Comparison of ENCODE assay signal across 8 mouse cellular contexts in genomic region chr17:34597566-34598095, GRCm38 (mm10). TPM values are rescaled to one million over a fixed set of nuclear protein-coding genes. Genes with fewer than 3 reads are reported as not detected.
DNase-seq lines count a peak whose midpoint lies in the region; ATAC-seq and TF ChIP-seq lines count a peak whose summit lies in the region.

Gene Ager (plus strand): TSS chr17:34597862.

- H3K36me3 ChIP-seq in heart, embryonic 12.5 days, result peaks cover 50% of the 10 kb centered on the region
- H3K36me3 ChIP-seq in neural tube, embryonic 13.5 days, result peaks cover 41% of the 10 kb centered on the region
- H3K36me3 ChIP-seq in liver, embryonic 12.5 days, result peaks cover 55% of the 10 kb centered on the region
- H3K36me3 ChIP-seq in stomach, embryonic 15.5 days, result peaks cover 26% of the 10 kb centered on the region
- peaks cover 32% of the 10 kb centered on the region; the same call in 1 of the 2 replicates for H3K36me3 ChIP-seq in hindbrain, postnatal 0 days (ENCODE audit: insufficient read depth, low read length)

- peak within 1 kb of the TSS; percentile 24; the same call in 1 of the 2 replicates for H3K27ac ChIP-seq in heart, embryonic 12.5 days (ENCODE audit: poor library complexity, severe bottlenecking)
- H3K27ac ChIP-seq in neural tube, embryonic 13.5 days (replicated peaks), result 0 out of 2 replicates have a peak within 1 kb of the TSS, but pooled peaks have one; percentile 34
- 0 out of 2 replicates have a peak within 1 kb of the TSS, but pooled peaks have one; percentile 11 for H3K27ac ChIP-seq in liver, embryonic 12.5 days
- H3K27ac ChIP-seq in stomach, embryonic 15.5 days, result peak within 1 kb of the TSS; percentile 31; the same call in 1 of the 2 replicates
- H3K27ac ChIP-seq in hindbrain, postnatal 0 days, result no peak within 1 kb of the TSS

- no peaks in the 10 kb centered on the region for H3K27me3 ChIP-seq in heart, embryonic 12.5 days (replicated peaks)
- H3K27me3 ChIP-seq in neural tube, embryonic 13.5 days, result no peaks in the 10 kb centered on the region
- H3K27me3 ChIP-seq in liver, embryonic 12.5 days (replicated peaks), result no peaks in the 10 kb centered on the region
- H3K27me3 ChIP-seq in stomach, embryonic 15.5 days (replicated peaks), result no peaks in the 10 kb centered on the region
- H3K27me3 ChIP-seq in hindbrain, postnatal 0 days (ENCODE audit: insufficient read depth, low read length), result no peaks in the 10 kb centered on the region

- H3K4me3 ChIP-seq in heart, embryonic 12.5 days, result no peak within 1 kb of the TSS
- no peak within 1 kb of the TSS for H3K4me3 ChIP-seq in neural tube, embryonic 13.5 days
- no peak within 1 kb of the TSS for H3K4me3 ChIP-seq in liver, embryonic 12.5 days
- no peak within 1 kb of the TSS for H3K4me3 ChIP-seq in stomach, embryonic 15.5 days (replicated peaks)
- H3K4me3 ChIP-seq in hindbrain, postnatal 0 days (ENCODE audit: low read length), result no peak within 1 kb of the TSS

- H3K4me1 ChIP-seq in heart, embryonic 12.5 days (replicated peaks), result peaks cover 63% of the 10 kb centered on the region
- peaks cover 50% of the 10 kb centered on the region for H3K4me1 ChIP-seq in neural tube, embryonic 13.5 days (replicated peaks)
- H3K4me1 ChIP-seq in liver, embryonic 12.5 days, result peaks cover 78% of the 10 kb centered on the region
- H3K4me1 ChIP-seq in stomach, embryonic 15.5 days, result peaks cover 44% of the 10 kb centered on the region
- peaks cover 19% of the 10 kb centered on the region; the same call in 1 of the 2 replicates for H3K4me1 ChIP-seq in hindbrain, postnatal 0 days (ENCODE audit: insufficient read depth, low read length)

- no peak for TF ChIP-seq CTCF in hindbrain, postnatal 0 days (IDR thresholded peaks at IDR 0.05; ENCODE audit: low read depth)

- peak within 1 kb of the TSS; percentile 55 for H3K9ac ChIP-seq in heart, embryonic 12.5 days
- H3K9ac ChIP-seq in neural tube, embryonic 13.5 days, result peak within 1 kb of the TSS; percentile 34; the same call in 1 of the 2 replicates
- H3K9ac ChIP-seq in liver, embryonic 12.5 days, result peak within 1 kb of the TSS; percentile 40
- H3K9ac ChIP-seq in stomach, embryonic 15.5 days, result 0 out of 2 replicates have a peak within 1 kb of the TSS, but pooled peaks have one; percentile 6
- no peak within 1 kb of the TSS for H3K9ac ChIP-seq in hindbrain, postnatal 0 days (replicated peaks; ENCODE audit: low read length)

- peak within 1 kb of the TSS; percentile 43 for H3K4me2 ChIP-seq in heart, embryonic 12.5 days
- no peak within 1 kb of the TSS for H3K4me2 ChIP-seq in neural tube, embryonic 13.5 days
- H3K4me2 ChIP-seq in liver, embryonic 12.5 days, result no peak within 1 kb of the TSS
- H3K4me2 ChIP-seq in stomach, embryonic 15.5 days, result no peak within 1 kb of the TSS
- H3K4me2 ChIP-seq in hindbrain, postnatal 0 days (ENCODE audit: low read depth, low read length), result no peak within 1 kb of the TSS

- 15% methylated on average over 6 of the region's 6 CpGs for WGBS in heart, embryonic 12.5 days
- 20% methylated on average over 6 of the region's 6 CpGs for WGBS in neural tube, embryonic 13.5 days
- WGBS in liver, embryonic 12.5 days (ENCODE audit: insufficient replicate concordance), result 25% methylated on average over 6 of the region's 6 CpGs
- 14% methylated on average over 6 of the region's 6 CpGs for WGBS in stomach, embryonic 15.5 days
- 30% methylated on average over 6 of the region's 6 CpGs for WGBS in hindbrain, postnatal 0 days

- no peak for ATAC-seq in heart, embryonic 12.5 days (ENCODE audit: insufficient number of reproducible peaks, low FRiP score)
- no peak for ATAC-seq in neural tube, embryonic 13.5 days (ENCODE audit: low read depth)
- no peak for ATAC-seq in liver, embryonic 12.5 days
- no peak for ATAC-seq in stomach, embryonic 15.5 days (ENCODE audit: insufficient read depth, low FRiP score, low read depth)
- ATAC-seq in hindbrain, postnatal 0 days, result no peak

- no peak for DNase-seq in heart, adult 8-10 months (ENCODE audit: low spot score)
- DNase-seq in neural tube, embryonic 10.5 days (ENCODE audit: extremely low spot score, low spot score), result no peak
- DNase-seq in left cerebral cortex, adult 8-10 months (ENCODE audit: low spot score in 2 of 2), result no peak
- no peak for DNase-seq in hindbrain, postnatal 0 days (ENCODE audit: low spot score)

- H3K9me3 ChIP-seq in heart, embryonic 12.5 days (replicated peaks), result no peaks in the 10 kb centered on the region
- no peaks in the 10 kb centered on the region for H3K9me3 ChIP-seq in neural tube, embryonic 13.5 days
- H3K9me3 ChIP-seq in liver, embryonic 12.5 days (replicated peaks), result no peaks in the 10 kb centered on the region
- H3K9me3 ChIP-seq in stomach, embryonic 15.5 days, result no peaks in the 10 kb centered on the region
- H3K9me3 ChIP-seq in hindbrain, postnatal 0 days (ENCODE audit: low read length), result no peaks in the 10 kb centered on the region

RNA-seq across cellular contexts. Expression of gene Ager, which starts in this region (rescaled TPM):
- polyA plus RNA-seq in heart, embryonic 12.5 days (2016; fragmentation: Nextera tagmentation; extraction: Ambion mirVana), result 3.8 TPM in 2 replicates
- under 1 TPM in 2 of 4 experiments, not detected in 2; 0.14 to 0.16 TPM for total RNA-seq in heart, adult 8-10 months (2022)
- 2.0 and 2.2 TPM in 2 replicates for polyA plus RNA-seq in neural tube, embryonic 13.5 days (2015; fragmentation: Nextera tagmentation; extraction: Ambion mirVana)
- polyA plus RNA-seq in liver, embryonic 12.5 days (2016; fragmentation: Nextera tagmentation; extraction: Ambion mirVana), result 1.3 and 1.5 TPM in 2 replicates
- polyA plus RNA-seq in stomach, embryonic 15.5 days (2015; fragmentation: Nextera tagmentation; extraction: Ambion mirVana), result 3.1 and 3.5 TPM in 2 replicates
- total RNA-seq in left cerebral cortex, adult 8-10 months (2022), result under 1 TPM; 0.39 to 0.83 (median 0.54) TPM
- total RNA-seq in hindbrain, postnatal 0 days (2014; rRNA removed), result 1.8 and 2.0 TPM in 2 replicates
- polyA plus RNA-seq in hindbrain, postnatal 0 days (2015; fragmentation: Nextera tagmentation; extraction: Ambion mirVana), result 1.7 and 2.5 TPM in 2 replicates
